ENCODE assay signal across 12 mouse cellular contexts in genomic region chr4:44062062-44062461, GRCm38 (mm10). TPM values are rescaled to one million over a fixed set of nuclear protein-coding genes. Genes with fewer than 3 reads are reported as not detected.
DNase-seq lines count a peak whose midpoint lies in the region; ATAC-seq and TF ChIP-seq lines count a peak whose summit lies in the region.
"Had no signal": no experiment of that assay in that cellular context is flagged by ENCODE, and none has a peak within 500 bp of the region (broad histone marks: within the 10 kb centered on the region; RNA-seq: fewer than 3 reads in every experiment).

No protein-coding gene starts in this region.

- no peaks in the 10 kb centered on the region for H3K9me3 ChIP-seq in limb, embryonic 12.5 days
- H3K9me3 ChIP-seq in limb, embryonic 10.5 days (replicated peaks) = no peaks in the 10 kb centered on the region
- H3K9me3 ChIP-seq in ES-Bruce4 (replicated peaks; ENCODE audit: control insufficient read depth, insufficient read depth, low read length, poor library complexity, severe bottlenecking) = no peaks in the 10 kb centered on the region
- no peaks in the 10 kb centered on the region for H3K9me3 ChIP-seq in hindbrain, embryonic 13.5 days
- H3K9me3 ChIP-seq: forebrain, embryonic 12.5 days; hindbrain, embryonic 12.5 days; limb, embryonic 15.5 days had no signal

- H3K9ac ChIP-seq in limb, embryonic 12.5 days (replicated peaks) = no peak overlapping the region
- H3K9ac ChIP-seq in ES-Bruce4 (ENCODE audit: low read depth, poor library complexity, severe bottlenecking) = peak overlapping the region; percentile 65
- H3K9ac ChIP-seq in hindbrain, embryonic 13.5 days = no peak overlapping the region
- H3K9ac ChIP-seq: forebrain, embryonic 12.5 days; hindbrain, embryonic 12.5 days; limb, embryonic 15.5 days had no signal

- peaks cover 14% of the 10 kb centered on the region for H3K36me3 ChIP-seq in limb, embryonic 12.5 days
- H3K36me3 ChIP-seq in limb, embryonic 10.5 days = peaks cover 22% of the 10 kb centered on the region
- H3K36me3 ChIP-seq in ES-Bruce4 (ENCODE audit: control insufficient read depth, insufficient read depth, low read length, poor library complexity, severe bottlenecking) = no peaks in the 10 kb centered on the region
- peaks cover 24% of the 10 kb centered on the region for H3K36me3 ChIP-seq in hindbrain, embryonic 13.5 days

- no peak for TF ChIP-seq POLR2A in ES-Bruce4 (IDR thresholded peaks at IDR 0.05; ENCODE audit: insufficient read depth, low read length)

- 63% methylated on average over 9 of the region's 9 CpGs for WGBS in limb, embryonic 12.5 days
- 74% methylated on average over 9 of the region's 9 CpGs for WGBS in limb, embryonic 10.5 days
- 64% methylated on average over 9 of the region's 9 CpGs for WGBS in hindbrain, embryonic 13.5 days

- no peak for TF ChIP-seq EP300 in ES-Bruce4 (IDR thresholded peaks at IDR 0.05; ENCODE audit: insufficient read depth, low read depth, low read length)

- DNase-seq in limb, embryonic 10.5 days (ENCODE audit: low spot score) = no peak
- peak; percentile 23 for DNase-seq in A20 (ENCODE audit: low read depth, low spot score)
- DNase-seq in cerebellum, adult 9-10 months = no peak
- no peak for DNase-seq in layer of hippocampus, adult 9-10 months (ENCODE audit: low spot score)
- DNase-seq: embryo, embryonic 11 days had no signal

- no peaks in the 10 kb centered on the region for H3K4me1 ChIP-seq in limb, embryonic 12.5 days (replicated peaks)
- H3K4me1 ChIP-seq in limb, embryonic 10.5 days = peaks cover 11% of the 10 kb centered on the region
- H3K4me1 ChIP-seq in ES-Bruce4 (ENCODE audit: control insufficient read depth, insufficient read depth, low read length) = no peaks in the 10 kb centered on the region
- H3K4me1 ChIP-seq in hindbrain, embryonic 13.5 days (replicated peaks) = no peaks in the 10 kb centered on the region; the same call in 1 of the 2 replicates

- no peaks in the 10 kb centered on the region for H3K27me3 ChIP-seq in limb, embryonic 12.5 days
- no peaks in the 10 kb centered on the region for H3K27me3 ChIP-seq in limb, embryonic 10.5 days (ENCODE audit: low read depth, poor library complexity, severe bottlenecking)
- no peaks in the 10 kb centered on the region for H3K27me3 ChIP-seq in ES-Bruce4 (ENCODE audit: control insufficient read depth, insufficient read depth, low read length, poor library complexity, severe bottlenecking)
- no peaks in the 10 kb centered on the region for H3K27me3 ChIP-seq in hindbrain, embryonic 13.5 days
- H3K27me3 ChIP-seq: forebrain, embryonic 12.5 days; hindbrain, embryonic 12.5 days; limb, embryonic 15.5 days had no signal

- ATAC-seq in limb, embryonic 12.5 days (ENCODE audit: insufficient number of reproducible peaks, insufficient read depth, low FRiP score, low TSS enrichment, low read depth) = no peak
- ATAC-seq in common myeloid progenitor, adult 5-6 weeks (replicated peaks; ENCODE audit: low read depth, poor library complexity, severe bottlenecking) = peak; percentile 70
- ATAC-seq in hindbrain, embryonic 13.5 days (ENCODE audit: low FRiP score) = no peak

- TF ChIP-seq CTCF in ES-Bruce4 (IDR thresholded peaks at IDR 0.05; ENCODE audit: low read depth, low read length) = no peak

- no peak overlapping the region for H3K4me3 ChIP-seq in limb, embryonic 12.5 days (replicated peaks)
- H3K4me3 ChIP-seq in limb, embryonic 10.5 days = no peak overlapping the region
- 0 out of 2 replicates have a peak overlapping the region, but pooled peaks have one; percentile 2 for H3K4me3 ChIP-seq in ES-Bruce4 (ENCODE audit: low read depth, low read length)
- H3K4me3 ChIP-seq in hindbrain, embryonic 13.5 days = no peak overlapping the region
- H3K4me3 ChIP-seq: forebrain, embryonic 12.5 days; hindbrain, embryonic 12.5 days; limb, embryonic 15.5 days had no signal

- H3K4me2 ChIP-seq in limb, embryonic 12.5 days = no peak overlapping the region
- H3K4me2 ChIP-seq in hindbrain, embryonic 13.5 days = no peak overlapping the region
- H3K4me2 ChIP-seq: forebrain, embryonic 12.5 days; hindbrain, embryonic 12.5 days; limb, embryonic 15.5 days had no signal

- H3K27ac ChIP-seq in limb, embryonic 12.5 days = 0 out of 2 replicates have a peak overlapping the region, but pooled peaks have one; percentile 36
- H3K27ac ChIP-seq in limb, embryonic 10.5 days = no peak overlapping the region
- H3K27ac ChIP-seq in ES-Bruce4 (ENCODE audit: insufficient read depth, low read length) = peak overlapping the region; percentile 91
- H3K27ac ChIP-seq in hindbrain, embryonic 13.5 days = no peak overlapping the region
- H3K27ac ChIP-seq: forebrain, embryonic 12.5 days; hindbrain, embryonic 12.5 days; limb, embryonic 15.5 days had no signal

RNA-seq across cellular contexts. Expression of gene Gne, which starts 21.9 kb away (rescaled TPM):
- 20.5 and 20.7 TPM in 2 replicates for polyA plus RNA-seq in limb, embryonic 12.5 days (2016; fragmentation: Nextera tagmentation; extraction: Ambion mirVana)
- 22.7 and 25.3 TPM in 2 replicates for polyA plus RNA-seq in limb, embryonic 10.5 days (2016; fragmentation: Nextera tagmentation; extraction: Ambion mirVana)
- polyA plus RNA-seq in ES-Bruce4 (2011; ENCODE audit: insufficient read depth, insufficient read length, low read depth, missing spikeins) = 28.6 and 40.7 TPM in 2 replicates
- 32.0 and 32.6 TPM in 2 replicates for total RNA-seq in common myeloid progenitor, adult 5-6 weeks (2017)
- polyA plus RNA-seq in hindbrain, embryonic 13.5 days (2015; fragmentation: Nextera tagmentation; extraction: Ambion mirVana) = 23.6 and 24.1 TPM in 2 replicates

RNA-seq across cellular contexts. Expression of gene Clta, which starts 57.8 kb away (rescaled TPM):
- 241 and 247 TPM in 2 replicates for polyA plus RNA-seq in limb, embryonic 12.5 days (2016; fragmentation: Nextera tagmentation; extraction: Ambion mirVana)
- polyA plus RNA-seq in limb, embryonic 10.5 days (2016; fragmentation: Nextera tagmentation; extraction: Ambion mirVana) = 215 and 217 TPM in 2 replicates
- 265 and 277 TPM in 2 replicates for polyA plus RNA-seq in ES-Bruce4 (2011; ENCODE audit: insufficient read depth, insufficient read length, low read depth, missing spikeins)
- total RNA-seq in common myeloid progenitor, adult 5-6 weeks (2017) = 316 and 331 TPM in 2 replicates
- polyA plus RNA-seq in hindbrain, embryonic 13.5 days (2015; fragmentation: Nextera tagmentation; extraction: Ambion mirVana) = 320 and 330 TPM in 2 replicates

Comparison
In these comparisons a context has a peak if more than half of its experiments do, and no peak if none do; other contexts are left out.
1. H3K27ac ChIP-seq: peak in limb, embryonic 12.5 days (single experiment) and ES-Bruce4 (single experiment); none in limb, embryonic 10.5 days (single experiment) and hindbrain, embryonic 13.5 days (single experiment).